Mouse (Mus musculus): ENCODE data around the gene Cep128. TPM values are rescaled to one million over a fixed set of nuclear protein-coding genes. Genes with fewer than 3 reads are reported as not detected.
A peak's percentile ranks its signal among the peaks of the same experiment; 100 is the strongest.

The Cep128 gene
- polyA plus RNA-seq (2012; fragmentation: generic; extraction: Trizol): 5.4 TPM
- long read RNA-seq, experiment 1, partial matches to known transcripts: 1 of 1 reads
- long read RNA-seq, experiment 1, other reads (novel, unspliced or antisense): 0 of 1 reads
- long read RNA-seq, experiment 2, full-length matches to known transcripts: 15 of 83 reads
- long read RNA-seq, experiment 2, partial matches to known transcripts: 28 of 83 reads
- long read RNA-seq, experiment 2, other reads (novel, unspliced or antisense): 40 of 83 reads

DNA sequence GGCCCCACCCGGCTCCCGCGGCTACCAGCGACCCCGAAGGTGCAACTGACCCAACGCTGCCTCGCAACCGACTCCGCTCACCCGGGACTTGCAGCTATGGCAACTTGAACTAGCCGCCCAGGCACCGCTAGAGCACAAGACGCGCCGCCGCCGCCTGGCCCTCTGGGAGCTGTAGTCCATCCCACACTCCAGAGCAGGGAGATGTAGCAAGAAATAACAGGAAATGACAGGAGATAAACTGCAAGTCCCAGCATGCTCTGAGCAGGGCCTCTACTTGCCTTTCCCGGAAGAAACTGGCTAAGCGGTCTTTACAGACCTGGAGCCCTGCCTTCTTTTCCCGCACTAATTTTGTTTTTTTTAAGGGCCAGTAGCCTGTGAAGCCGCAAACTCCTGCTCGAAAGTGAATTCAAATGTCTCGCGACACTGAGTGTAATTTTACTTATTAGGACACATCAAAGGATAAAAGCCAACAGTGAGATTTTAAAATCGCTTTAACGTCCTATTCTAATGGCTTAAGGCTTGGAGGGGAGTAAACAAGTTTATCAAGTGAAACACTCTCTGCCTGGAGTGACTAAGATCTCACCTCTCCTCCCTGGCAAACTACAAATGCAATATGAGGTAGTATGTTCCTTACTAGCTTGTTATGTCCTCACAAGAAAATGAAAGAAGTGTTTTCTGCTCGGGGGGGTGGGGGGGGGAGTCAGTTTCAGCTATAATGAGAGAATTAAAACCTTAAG is at the start of gene Cep128, which contains the start of gene Tshr:
Gene Cep128 (minus strand): TSS at position 129 of the 737 bp plus-strand sequence.
Gene Tshr (plus strand): TSS at position 283 of the 737 bp plus-strand sequence.
- Histone ChIP-seq H3K79me3 (ENCODE audit: low read depth) (peaks cover 6% of the 10 kb centered on the region), H3ac (ENCODE audit: control insufficient read depth, insufficient read length, low read depth) (peak within 1 kb of the TSS; percentile 94), H3K79me2 (ENCODE audit: control insufficient read depth, insufficient read depth) (peaks cover 16% of the 10 kb centered on the region), H3K4me3 (ENCODE audit: insufficient read depth, poor library complexity, severe bottlenecking) (peak within 1 kb of the TSS; percentile 83), H3K36me3 (ENCODE audit: control insufficient read depth, insufficient read depth) (peaks cover 4% of the 10 kb centered on the region), H3K27me3 (ENCODE audit: control insufficient read depth, insufficient read depth, insufficient read length) (no peaks in the 10 kb centered on the region)
- TF ChIP-seq MYOD1 (IDR thresholded peaks at IDR 0.05; ENCODE audit: control insufficient read depth, insufficient read length, low read depth): no peak
- TF ChIP-seq FOSL1 (IDR thresholded peaks at IDR 0.05; ENCODE audit: insufficient read depth, low read length, poor library complexity, severe bottlenecking): no peak
- no peak for TF ChIP-seq CTCF (IDR thresholded peaks at IDR 0.05; ENCODE audit: control insufficient read depth, insufficient read depth, insufficient read length)
- no peak for TF ChIP-seq MYOG (IDR thresholded peaks at IDR 0.05; ENCODE audit: control insufficient read depth, extremely low read depth, insufficient read length)
- no peak for TF ChIP-seq USF1 (IDR thresholded peaks at IDR 0.05; ENCODE audit: low read depth)
- no peak for TF ChIP-seq CEBPB (IDR thresholded peaks at IDR 0.05; ENCODE audit: low read depth)
- no peak for TF ChIP-seq MAX (IDR thresholded peaks at IDR 0.05)

DNA sequence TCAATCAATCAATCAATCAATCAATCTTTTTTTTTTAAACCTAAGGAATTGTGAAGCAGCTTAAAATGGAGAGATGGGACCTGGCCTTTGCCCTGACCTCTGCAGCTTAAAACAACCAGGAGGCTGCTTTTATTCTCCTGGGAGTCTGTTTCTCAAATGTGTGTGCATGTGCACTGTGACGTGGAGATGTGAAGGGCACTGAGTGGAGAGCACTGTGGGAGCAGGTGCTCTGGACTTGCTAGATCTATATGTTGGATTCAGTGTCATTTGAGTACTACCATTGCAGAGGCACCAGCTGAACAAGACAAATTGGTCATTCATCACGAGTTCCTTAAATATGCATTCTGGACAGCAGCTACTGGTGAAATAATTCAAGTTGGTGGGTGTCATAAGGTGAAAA is 42.9 kb upstream of the Cep128 start:
- Histone ChIP-seq H3K27me3 (ENCODE audit: control insufficient read depth, insufficient read depth, insufficient read length) (no peaks in the 10 kb centered on the region), H3K79me3 (ENCODE audit: low read depth) (no peaks in the 10 kb centered on the region), H3K4me3 (ENCODE audit: insufficient read depth, poor library complexity, severe bottlenecking) (no peak overlapping the region), H3K79me2 (ENCODE audit: control insufficient read depth, insufficient read depth) (no peaks in the 10 kb centered on the region), H3K36me3 (ENCODE audit: control insufficient read depth, insufficient read depth) (no peaks in the 10 kb centered on the region), H3ac (ENCODE audit: control insufficient read depth, insufficient read length, low read depth) (no peak overlapping the region)
- TF ChIP-seq MYOG (IDR thresholded peaks at IDR 0.05; ENCODE audit: control insufficient read depth, extremely low read depth, insufficient read length) (no peak), USF1 (IDR thresholded peaks at IDR 0.05; ENCODE audit: low read depth) (no peak), CEBPB (IDR thresholded peaks at IDR 0.05; ENCODE audit: low read depth) (no peak), FOSL1 (IDR thresholded peaks at IDR 0.05; ENCODE audit: insufficient read depth, low read length, poor library complexity, severe bottlenecking) (no peak), MYOD1 (IDR thresholded peaks at IDR 0.05; ENCODE audit: control insufficient read depth, insufficient read length, low read depth) (no peak), CTCF (IDR thresholded peaks at IDR 0.05; ENCODE audit: control insufficient read depth, insufficient read depth, insufficient read length) (no peak), MAX (IDR thresholded peaks at IDR 0.05) (no peak)

DNA sequence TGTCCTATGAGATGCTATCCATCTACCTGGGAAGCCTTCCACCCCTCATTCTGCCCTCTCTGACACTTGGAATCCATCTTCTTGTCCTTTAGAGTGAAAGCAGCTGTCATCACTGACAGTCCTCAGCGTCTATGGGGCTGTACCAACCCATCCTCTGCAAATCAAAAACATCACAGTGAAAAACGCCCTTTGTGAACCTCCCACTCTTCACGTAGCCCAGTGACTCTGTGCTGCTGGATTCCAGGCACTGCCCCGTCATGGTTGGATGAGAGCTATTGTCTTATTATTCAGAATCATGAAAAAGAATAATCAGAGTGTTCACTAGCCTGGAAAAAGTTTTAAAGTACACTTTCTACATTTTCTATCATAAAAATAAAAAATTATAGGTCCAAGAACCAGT is 42.3 kb upstream of the Cep128 start:
- no peaks in the 10 kb centered on the region for H3K27me3 ChIP-seq (ENCODE audit: control insufficient read depth, insufficient read depth, insufficient read length)
- no peak overlapping the region for H3K4me3 ChIP-seq (ENCODE audit: insufficient read depth, poor library complexity, severe bottlenecking)
- H3K36me3 ChIP-seq (ENCODE audit: control insufficient read depth, insufficient read depth): no peaks in the 10 kb centered on the region
- no peak overlapping the region for H3ac ChIP-seq (ENCODE audit: control insufficient read depth, insufficient read length, low read depth)
- TF ChIP-seq USF1 (IDR thresholded peaks at IDR 0.05; ENCODE audit: low read depth) (no peak), MAX (IDR thresholded peaks at IDR 0.05) (no peak), FOSL1 (IDR thresholded peaks at IDR 0.05; ENCODE audit: insufficient read depth, low read length, poor library complexity, severe bottlenecking) (no peak), CTCF (IDR thresholded peaks at IDR 0.05; ENCODE audit: control insufficient read depth, insufficient read depth, insufficient read length) (no peak), MYOD1 (IDR thresholded peaks at IDR 0.05; ENCODE audit: control insufficient read depth, insufficient read length, low read depth) (no peak)
- H3K79me2 ChIP-seq (ENCODE audit: control insufficient read depth, insufficient read depth): no peaks in the 10 kb centered on the region
- H3K79me3 ChIP-seq (ENCODE audit: low read depth): no peaks in the 10 kb centered on the region

DNA sequence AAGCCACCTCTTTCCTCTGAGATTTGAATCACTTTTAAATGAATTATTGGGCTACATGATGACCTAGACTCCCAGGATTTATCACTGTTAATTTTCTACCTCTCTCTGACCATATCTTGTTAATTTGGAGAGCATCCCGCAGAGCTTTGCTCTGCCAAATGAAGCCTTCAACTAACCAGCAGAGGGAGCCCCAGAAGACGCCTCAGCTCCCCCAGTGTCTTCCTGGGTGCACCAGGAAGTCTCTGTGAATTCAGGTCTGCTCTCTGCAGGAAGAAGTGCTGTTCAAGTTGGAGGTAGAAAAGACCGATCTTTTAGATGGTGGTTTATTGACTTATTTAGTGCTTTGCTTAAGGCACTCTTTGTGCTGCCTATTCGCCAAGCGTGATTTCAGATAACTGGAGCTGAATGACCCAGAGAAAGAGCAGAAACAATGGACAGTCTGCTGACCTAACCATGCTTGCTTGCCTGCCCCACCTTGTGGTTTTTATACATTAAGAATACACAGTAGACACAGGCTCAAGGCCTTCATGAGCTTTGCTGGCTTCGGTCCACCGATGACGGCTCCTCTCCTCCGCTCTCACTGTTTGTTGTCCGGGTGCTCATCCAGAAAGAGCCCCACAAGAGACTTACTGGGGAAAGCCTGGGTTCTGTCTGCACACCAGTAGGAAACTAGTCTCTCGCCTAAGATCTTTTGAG is 39.1 kb upstream of the Cep128 start:
- Histone ChIP-seq H3K79me3 (ENCODE audit: low read depth) (no peaks in the 10 kb centered on the region), H3K27me3 (ENCODE audit: control insufficient read depth, insufficient read depth, insufficient read length) (no peaks in the 10 kb centered on the region), H3K36me3 (ENCODE audit: control insufficient read depth, insufficient read depth) (no peaks in the 10 kb centered on the region), H3K79me2 (ENCODE audit: control insufficient read depth, insufficient read depth) (no peaks in the 10 kb centered on the region), H3K4me3 (ENCODE audit: insufficient read depth, poor library complexity, severe bottlenecking) (no peak overlapping the region), H3ac (ENCODE audit: control insufficient read depth, insufficient read length, low read depth) (no peak overlapping the region)
- TF ChIP-seq MAX (IDR thresholded peaks at IDR 0.05) (no peak), CTCF (IDR thresholded peaks at IDR 0.05; ENCODE audit: control insufficient read depth, insufficient read depth, insufficient read length) (peak; percentile 28)

DNA sequence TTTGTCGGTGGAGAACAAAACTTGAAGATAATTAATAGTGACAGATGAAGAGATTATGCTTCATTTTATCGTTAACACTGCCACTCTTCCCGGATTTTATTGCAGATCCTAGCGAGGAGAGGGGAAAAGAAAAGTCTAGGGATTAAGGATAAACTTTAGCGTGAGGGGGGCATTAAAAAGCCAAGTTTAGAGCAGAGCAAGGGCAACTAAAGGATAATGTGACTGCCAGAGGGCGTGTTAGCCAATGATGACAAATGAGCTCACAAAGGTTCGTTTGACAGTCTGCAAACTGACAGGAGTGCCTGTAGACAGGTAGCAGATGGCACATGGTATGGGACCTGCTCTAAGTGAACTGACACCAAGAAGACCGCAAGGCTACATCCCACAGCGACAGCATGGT is 37.1 kb upstream of the Cep128 start:
- H3K27me3 ChIP-seq (ENCODE audit: control insufficient read depth, insufficient read depth, insufficient read length): peaks cover 3% of the 10 kb centered on the region
- H3K4me3 ChIP-seq (ENCODE audit: insufficient read depth, poor library complexity, severe bottlenecking): no peak overlapping the region
- H3ac ChIP-seq (ENCODE audit: control insufficient read depth, insufficient read length, low read depth): no peak overlapping the region
- no peaks in the 10 kb centered on the region for H3K79me2 ChIP-seq (ENCODE audit: control insufficient read depth, insufficient read depth)
- no peaks in the 10 kb centered on the region for H3K79me3 ChIP-seq (ENCODE audit: low read depth)
- no peak for TF ChIP-seq MYOD1 (IDR thresholded peaks at IDR 0.05; ENCODE audit: control insufficient read depth, insufficient read length, low read depth)
- TF ChIP-seq CEBPB (IDR thresholded peaks at IDR 0.05; ENCODE audit: low read depth): no peak
- no peak for TF ChIP-seq MAX (IDR thresholded peaks at IDR 0.05)
- TF ChIP-seq MYOG (IDR thresholded peaks at IDR 0.05; ENCODE audit: control insufficient read depth, extremely low read depth, insufficient read length): no peak
- TF ChIP-seq CTCF (IDR thresholded peaks at IDR 0.05; ENCODE audit: control insufficient read depth, insufficient read depth, insufficient read length): no peak
- no peak for TF ChIP-seq FOSL1 (IDR thresholded peaks at IDR 0.05; ENCODE audit: insufficient read depth, low read length, poor library complexity, severe bottlenecking)
- no peak for TF ChIP-seq USF1 (IDR thresholded peaks at IDR 0.05; ENCODE audit: low read depth)
- H3K36me3 ChIP-seq (ENCODE audit: control insufficient read depth, insufficient read depth): no peaks in the 10 kb centered on the region
